Mouse (Mus musculus) leukemia stem cell, adult 10-12 weeks (primary cell): ENCODE data around the gene Gm3147. TPM values are rescaled to one million over a fixed set of nuclear protein-coding genes. Genes with fewer than 3 reads are reported as not detected.

Experiments used
- polyA plus RNA-seq: library from polyadenylated mRNA; stranded (reverse); fragments of >175 nt; gene quantifications from 2 replicates; pipeline ENCODE4 v1.2.3, GENCODE M21; 2012; ENCODE audit warnings: low replicate concordance

The Gm3147 gene
- polyA plus RNA-seq, result not detected in 2 replicates

DNA sequence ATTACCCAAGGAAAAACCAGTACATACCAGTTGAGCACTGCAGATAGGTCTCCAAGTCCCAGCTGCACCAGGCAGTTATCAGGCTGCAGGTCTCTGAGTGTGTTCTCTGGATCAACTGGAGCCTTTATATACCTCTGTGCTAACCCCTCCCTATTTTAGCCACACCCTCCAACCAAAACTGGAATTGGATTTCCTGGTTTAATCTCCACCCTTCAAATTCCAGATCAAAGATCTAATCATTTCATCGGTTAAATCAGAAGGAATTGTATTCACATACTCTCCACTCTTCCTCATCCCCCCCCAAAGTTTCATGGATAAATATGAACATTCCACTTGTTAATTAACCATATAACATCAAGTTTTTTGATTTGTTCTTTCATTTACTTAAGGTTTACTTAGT lies at the start of gene Gm3147:
Gm3147 (minus strand) TSS at position 101 of the 400 bp plus-strand sequence.

DNA sequence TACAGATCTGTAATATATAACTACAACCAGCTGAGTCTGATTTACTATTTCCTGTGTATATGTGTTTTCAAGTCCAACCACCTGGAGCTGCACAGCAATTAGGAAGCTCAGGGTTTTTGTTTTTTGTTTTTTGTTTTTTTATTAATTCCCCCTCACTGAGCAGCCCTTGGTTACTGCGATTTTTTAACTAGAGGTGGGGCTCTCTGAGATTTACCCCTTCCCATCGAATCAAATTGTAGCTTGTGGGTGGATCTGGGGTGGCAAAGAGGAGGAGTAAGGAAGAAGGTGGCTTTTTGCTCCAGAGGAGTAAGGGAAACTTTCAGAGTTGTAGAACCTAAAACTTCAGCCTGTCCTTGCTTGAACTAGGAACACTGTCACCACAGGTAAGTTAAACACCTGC lies 31.9 kb upstream of the Gm3147 start, which contains the start of gene Gm6205:
Gm6205 (plus strand) TSS at position 301 of the 400 bp plus-strand sequence.

DNA sequence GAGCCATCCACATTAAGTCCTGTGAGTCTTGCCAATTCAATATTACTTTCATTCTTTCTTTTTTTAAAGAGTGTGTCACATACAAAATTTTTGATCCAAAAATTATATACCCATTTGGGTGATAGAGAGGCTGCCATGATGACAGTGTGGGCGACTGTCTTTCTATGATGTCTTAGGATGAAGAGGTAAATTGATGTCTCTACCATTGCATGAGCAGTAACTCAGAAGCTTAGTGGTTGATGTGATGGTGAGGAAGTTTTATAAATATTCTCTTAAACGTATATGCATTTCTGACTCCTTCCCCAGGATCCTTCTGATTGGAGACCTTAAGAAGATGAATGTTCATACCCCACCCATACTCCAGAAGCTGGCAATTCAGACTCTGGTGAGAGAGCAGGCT lies 7.5 kb upstream of the Gm3147 start, which contains the start of gene Gm6509:
Gm6509 (plus strand) TSS at position 301 of the 400 bp plus-strand sequence.

Other genes starting within 250 kb of the Gm3147 start
- not detected in 2 replicates for gene Gm7682, start 170.6 kb downstream of the Gm3147 start, polyA plus RNA-seq
- gene Gm3139, start 90.1 kb downstream of the Gm3147 start, polyA plus RNA-seq, result not detected in 2 replicates
- gene Gm6509, start 7.6 kb upstream of the Gm3147 start, polyA plus RNA-seq, result not detected in 2 replicates
- not detected in 2 replicates for gene Gm6205, start 32.0 kb upstream of the Gm3147 start, polyA plus RNA-seq
- gene Gm3183, start 249.1 kb upstream of the Gm3147 start, polyA plus RNA-seq, result not detected in 2 replicates